ENCODE assay signal across 19 mouse cellular contexts in genomic region chr17:28406471-28406870, GRCm38 (mm10). TPM values are rescaled to one million over a fixed set of nuclear protein-coding genes. Genes with fewer than 3 reads are reported as not detected.
A peak's percentile ranks its signal among the peaks of the same experiment; 100 is the strongest.
DNase-seq lines count a peak whose midpoint lies in the region; ATAC-seq and TF ChIP-seq lines count a peak whose summit lies in the region.
"Had no signal": no experiment of that assay in that cellular context is flagged by ENCODE, and none has a peak within 500 bp of the region (broad histone marks: within the 10 kb centered on the region; RNA-seq: fewer than 3 reads in every experiment).

No protein-coding gene starts in this region.

- no peak overlapping the region for H3K27ac ChIP-seq in hindbrain, postnatal 0 days
- H3K27ac ChIP-seq in lung, postnatal 0 days (ENCODE audit: low read length), result no peak overlapping the region
- H3K27ac ChIP-seq: embryonic facial prominence, embryonic 13.5 days; limb, embryonic 10.5 days; liver, embryonic 13.5 days; neural tube, embryonic 12.5 days; stomach, postnatal 0 days had no signal

- 73% methylated on average over 7 of the region's 7 CpGs for WGBS in hindbrain, postnatal 0 days
- 77% methylated on average over 7 of the region's 7 CpGs for WGBS in lung, postnatal 0 days

- ATAC-seq in frontal cortex, adult (ENCODE audit: low TSS enrichment), result peak; percentile 86
- ATAC-seq in hindbrain, postnatal 0 days, result no peak
- ATAC-seq in lung, postnatal 0 days, result no peak

- no peak overlapping the region for H3K9ac ChIP-seq in hindbrain, postnatal 0 days (replicated peaks; ENCODE audit: low read length)
- H3K9ac ChIP-seq in lung, postnatal 0 days (replicated peaks; ENCODE audit: low read depth), result no peak overlapping the region
- H3K9ac ChIP-seq: embryonic facial prominence, embryonic 13.5 days; liver, embryonic 13.5 days; neural tube, embryonic 12.5 days had no signal

- H3K9me3 ChIP-seq in hindbrain, postnatal 0 days (ENCODE audit: low read length), result no peaks in the 10 kb centered on the region
- H3K9me3 ChIP-seq in lung, postnatal 0 days (ENCODE audit: low read length), result no peaks in the 10 kb centered on the region
- H3K9me3 ChIP-seq: embryonic facial prominence, embryonic 13.5 days; limb, embryonic 10.5 days; liver, embryonic 13.5 days; neural tube, embryonic 12.5 days had no signal

- no peak overlapping the region for H3K4me3 ChIP-seq in hindbrain, postnatal 0 days (ENCODE audit: low read length)
- H3K4me3 ChIP-seq in lung, postnatal 0 days (ENCODE audit: low read depth, low read length), result no peak overlapping the region
- H3K4me3 ChIP-seq: embryonic facial prominence, embryonic 13.5 days; limb, embryonic 10.5 days; liver, embryonic 13.5 days; neural tube, embryonic 12.5 days had no signal

- H3K4me2 ChIP-seq in hindbrain, postnatal 0 days (ENCODE audit: low read depth, low read length), result no peak overlapping the region
- no peak overlapping the region for H3K4me2 ChIP-seq in lung, postnatal 0 days (replicated peaks; ENCODE audit: low read depth, low read length)
- H3K4me2 ChIP-seq: embryonic facial prominence, embryonic 13.5 days; heart, embryonic 11.5 days; liver, embryonic 13.5 days; neural tube, embryonic 12.5 days had no signal

- TF ChIP-seq CTCF in hindbrain, postnatal 0 days (IDR thresholded peaks at IDR 0.05; ENCODE audit: low read depth), result no peak
- no peak for TF ChIP-seq CTCF in lung, postnatal 0 days (IDR thresholded peaks at IDR 0.05)

- H3K36me3 ChIP-seq in hindbrain, postnatal 0 days (ENCODE audit: insufficient read depth, low read length), result peaks cover 10% of the 10 kb centered on the region; the same call in 1 of the 2 replicates
- H3K36me3 ChIP-seq in lung, postnatal 0 days (ENCODE audit: insufficient read depth, low read length), result peaks cover 30% of the 10 kb centered on the region

- no peak for TF ChIP-seq EP300 in lung, postnatal 0 days (IDR thresholded peaks at IDR 0.05)

- H3K27me3 ChIP-seq in hindbrain, postnatal 0 days (ENCODE audit: insufficient read depth, low read length), result no peaks in the 10 kb centered on the region
- no peaks in the 10 kb centered on the region for H3K27me3 ChIP-seq in lung, postnatal 0 days (replicated peaks; ENCODE audit: insufficient read depth, low read length)
- H3K27me3 ChIP-seq: embryonic facial prominence, embryonic 13.5 days; liver, embryonic 13.5 days; neural tube, embryonic 12.5 days had no signal

- H3K4me1 ChIP-seq in hindbrain, postnatal 0 days (ENCODE audit: insufficient read depth, low read length), result no peaks in the 10 kb centered on the region
- no peaks in the 10 kb centered on the region for H3K4me1 ChIP-seq in lung, postnatal 0 days (ENCODE audit: insufficient read depth, low read depth, low read length)
- H3K4me1 ChIP-seq: neural tube, embryonic 12.5 days had no signal

- no peak for DNase-seq in frontal cortex, postnatal 14 days (ENCODE audit: low spot score in 2 of 2)
- peak; percentile 84 for DNase-seq in brain, adult 2 months (ENCODE audit: low read depth, low spot score)
- DNase-seq in cerebellum, adult 8-10 months, result peak; percentile 12
- DNase-seq in layer of hippocampus, adult 9-10 months (ENCODE audit: low spot score), result peak; percentile 53
- DNase-seq in hindbrain, postnatal 0 days (ENCODE audit: low spot score), result no peak
- DNase-seq in lung, postnatal 0 days (ENCODE audit: low spot score), result no peak
- DNase-seq: gastrocnemius, postnatal 25 days; kidney, adult 9 months; liver, embryonic 13.5 days; lung, postnatal 14 days had no signal

RNA-seq across cellular contexts. Expression of gene Tulp1, which starts 41.4 kb away (rescaled TPM):
- 1.4 TPM in 1 of 2 replicates, not detected in the other for total RNA-seq in hindbrain, postnatal 0 days (2014; rRNA removed)
- 1.8 and 2.0 TPM in 2 replicates for polyA plus RNA-seq in hindbrain, postnatal 0 days (2015; fragmentation: Nextera tagmentation; extraction: Ambion mirVana)
- 18.1 and 22.7 TPM in 2 replicates for polyA plus RNA-seq in lung, postnatal 0 days (2015; fragmentation: Nextera tagmentation; extraction: Ambion mirVana)
- total RNA-seq: adrenal gland, adult 18-20 months; common myeloid progenitor, adult 5-6 weeks; gastrocnemius, postnatal 25 days; megakaryocyte-erythroid progenitor cell, adult 5-6 weeks had no signal

RNA-seq across cellular contexts. Expression of gene Tead3, which starts 55.9 kb away (rescaled TPM):
- 6.5 and 9.4 TPM in 2 replicates for total RNA-seq in hindbrain, postnatal 0 days (2014; rRNA removed)
- 1.3 and 1.7 TPM in 2 replicates for polyA plus RNA-seq in hindbrain, postnatal 0 days (2015; fragmentation: Nextera tagmentation; extraction: Ambion mirVana)
- polyA plus RNA-seq in lung, postnatal 0 days (2015; fragmentation: Nextera tagmentation; extraction: Ambion mirVana), result 9.7 and 11.4 TPM in 2 replicates
- total RNA-seq: common myeloid progenitor, adult 5-6 weeks had no signal

Comparison
In these comparisons a context has a peak if more than half of its experiments do, and no peak if none do; other contexts are left out.
1. DNase-seq: peak in brain, adult 2 months (single experiment), cerebellum, adult 8-10 months (single experiment) and layer of hippocampus, adult 9-10 months (single experiment); none in frontal cortex, postnatal 14 days (0 of 2), hindbrain, postnatal 0 days (single experiment) and lung, postnatal 0 days (single experiment).